Mouse (Mus musculus) cerebellum, postnatal 25 days (tissue): ENCODE data around the gene Ptprq.

Experiments used
- DNase-seq, 2 experiments: peaks; one replicate each; pipeline ENCODE4 v3.0.0; 2021; ENCODE audit warnings: mixed read lengths in 2 of 2

Gene Ptprq

GRCm38 (mm10) chr10:107485870-107486269 lies 234.0 kb downstream of the Ptprq start, which contains the start of gene Myf5:
TSS of gene Myf5 (minus strand) at chr10:107486134.
- DNase-seq = no peak

- DNase-seq = no peak
Observed at GRCm38 (mm10) chr10:107484050-107484449, 235.8 kb downstream of the Ptprq start.

GRCm38 (mm10) chr10:107473497-107473896 lies 246.4 kb downstream of the Ptprq start:
- DNase-seq = no peak

GRCm38 (mm10) chr10:107471712-107472111 lies 248.1 kb downstream of the Ptprq start:
- no peak for DNase-seq

GRCm38 (mm10) chr10:107467819-107468218 lies 252.0 kb downstream of the Ptprq start:
- no peak for DNase-seq
